Mouse (Mus musculus): ENCODE measurements around the gene Zfp629.

The Zfp629 gene

GRCm38 (mm10) chr7:127614511-127614890, 1.1 kb downstream of the Zfp629 start:
- no peak for DNase-seq (ENCODE audit: extremely low spot score, low spot score)

GRCm38 (mm10) chr7:127614091-127614490, 1.5 kb downstream of the Zfp629 start:
- DNase-seq (ENCODE audit: extremely low spot score, low spot score): no peak

- DNase-seq (ENCODE audit: extremely low spot score, low spot score): no peak
Observed at GRCm38 (mm10) chr7:127613501-127613900, 2.1 kb downstream of the Zfp629 start.

GRCm38 (mm10) chr7:127611561-127611960, 4.0 kb downstream of the Zfp629 start:
- DNase-seq (ENCODE audit: extremely low spot score, low spot score): no peak

GRCm38 (mm10) chr7:127611011-127611410, 4.6 kb downstream of the Zfp629 start:
- DNase-seq (ENCODE audit: extremely low spot score, low spot score): no peak

- no peak for DNase-seq (ENCODE audit: extremely low spot score, low spot score)
Observed at GRCm38 (mm10) chr7:127607150-127607549, 8.4 kb downstream of the Zfp629 start.

GRCm38 (mm10) chr7:127604256-127604655, 11.3 kb downstream of the Zfp629 start:
- DNase-seq (ENCODE audit: extremely low spot score, low spot score): no peak

- no peak for DNase-seq (ENCODE audit: extremely low spot score, low spot score)
Observed at GRCm38 (mm10) chr7:127602903-127603302, 12.7 kb downstream of the Zfp629 start.

- DNase-seq (ENCODE audit: extremely low spot score, low spot score): no peak
Observed at GRCm38 (mm10) chr7:127601735-127602134, 13.9 kb downstream of the Zfp629 start.

GRCm38 (mm10) chr7:127600612-127601011, 15.0 kb downstream of the Zfp629 start:
- no peak for DNase-seq (ENCODE audit: extremely low spot score, low spot score)

- no peak for DNase-seq (ENCODE audit: extremely low spot score, low spot score)
Observed at GRCm38 (mm10) chr7:127596747-127597146, 18.9 kb downstream of the Zfp629 start.

- no peak for DNase-seq (ENCODE audit: extremely low spot score, low spot score)
Observed at GRCm38 (mm10) chr7:127592575-127592974, 23.0 kb downstream of the Zfp629 start.

- no peak for DNase-seq (ENCODE audit: extremely low spot score, low spot score)
Observed at GRCm38 (mm10) chr7:127591108-127591507, 24.5 kb downstream of the Zfp629 start.

- DNase-seq (ENCODE audit: extremely low spot score, low spot score): no peak
Observed at GRCm38 (mm10) chr7:127589637-127590036, 26.0 kb downstream of the Zfp629 start.

- DNase-seq (ENCODE audit: extremely low spot score, low spot score): no peak
Observed at GRCm38 (mm10) chr7:127588901-127589300, 26.7 kb downstream of the Zfp629 start.

- peak; percentile 93 for DNase-seq (ENCODE audit: extremely low spot score, low spot score)
Observed at GRCm38 (mm10) chr7:127588011-127588871, 27.4 kb downstream of the Zfp629 start, which contains the start of the genes Ccdc189 and Rnf40. Gene Ccdc189 (minus strand): TSS chr7:127588595. Gene Rnf40 (plus strand): TSS chr7:127588767.

GRCm38 (mm10) chr7:127587196-127587595, 28.4 kb downstream of the Zfp629 start:
- DNase-seq (ENCODE audit: extremely low spot score, low spot score): no peak

GRCm38 (mm10) chr7:127586149-127586548, 29.4 kb downstream of the Zfp629 start:
- no peak for DNase-seq (ENCODE audit: extremely low spot score, low spot score)

- DNase-seq (ENCODE audit: extremely low spot score, low spot score): no peak
Observed at GRCm38 (mm10) chr7:127585031-127585430, 30.6 kb downstream of the Zfp629 start.

- no peak for DNase-seq (ENCODE audit: extremely low spot score, low spot score)
Observed at GRCm38 (mm10) chr7:127583260-127583659, 32.3 kb downstream of the Zfp629 start.

- DNase-seq (ENCODE audit: extremely low spot score, low spot score): no peak
Observed at GRCm38 (mm10) chr7:127574115-127574514, 41.5 kb downstream of the Zfp629 start.

- DNase-seq (ENCODE audit: extremely low spot score, low spot score): peak; percentile 32
Observed at GRCm38 (mm10) chr7:127573503-127574008, 42.0 kb downstream of the Zfp629 start.
